Mouse (Mus musculus): Measurements from ENCODE around the gene Armc2.

Gene Armc2

DNA sequence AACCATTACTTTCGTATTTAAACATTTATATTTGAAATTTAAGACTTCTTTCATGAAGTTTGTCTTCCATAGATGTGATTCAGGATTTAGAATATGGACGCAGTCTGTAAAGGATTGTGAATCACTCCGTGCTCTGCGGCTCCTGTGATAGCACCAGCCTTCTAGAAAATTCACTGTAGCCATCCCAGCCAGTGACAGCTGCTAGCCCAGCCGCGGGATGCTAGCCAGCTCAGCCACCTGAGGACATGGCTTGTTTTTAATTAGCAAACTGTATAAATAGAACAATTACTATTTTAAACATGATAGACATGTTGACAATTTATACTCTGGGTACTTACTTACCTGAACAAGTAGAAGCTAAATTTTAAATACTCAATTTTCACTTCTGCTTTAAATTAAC is 116.4 kb downstream of the Armc2 start:
- peaks cover 28% of the 10 kb centered on the region for H3K36me3 ChIP-seq (ENCODE audit: insufficient read depth, low read length)

GRCm38 (mm10) chr10:41901456-41901855 is 116.8 kb downstream of the Armc2 start:
- H3K36me3 ChIP-seq (ENCODE audit: insufficient read depth, low read length), result peaks cover 25% of the 10 kb centered on the region

More for the DNA sequence above, 116.4 kb downstream of the Armc2 start:
- H3K9me3 ChIP-seq (ENCODE audit: low read length), result no peaks in the 10 kb centered on the region
- no peaks in the 10 kb centered on the region for H3K4me1 ChIP-seq (replicated peaks; ENCODE audit: low read depth, low read length)
- H3K27me3 ChIP-seq (ENCODE audit: insufficient read depth, low read length), result no peaks in the 10 kb centered on the region
- TF ChIP-seq NANOG (IDR thresholded peaks at IDR 0.05; ENCODE audit: borderline replicate concordance, low read length), result no peak
- no peak for TF ChIP-seq POU5F1 (IDR thresholded peaks at IDR 0.05; ENCODE audit: borderline replicate concordance, low read length)
- TF ChIP-seq CTCF (conservative IDR thresholded peaks at IDR 0.05; ENCODE audit: low read length), result no peak
- H3K4me3 ChIP-seq (replicated peaks; ENCODE audit: low read length), result no peak overlapping the region

DNA sequence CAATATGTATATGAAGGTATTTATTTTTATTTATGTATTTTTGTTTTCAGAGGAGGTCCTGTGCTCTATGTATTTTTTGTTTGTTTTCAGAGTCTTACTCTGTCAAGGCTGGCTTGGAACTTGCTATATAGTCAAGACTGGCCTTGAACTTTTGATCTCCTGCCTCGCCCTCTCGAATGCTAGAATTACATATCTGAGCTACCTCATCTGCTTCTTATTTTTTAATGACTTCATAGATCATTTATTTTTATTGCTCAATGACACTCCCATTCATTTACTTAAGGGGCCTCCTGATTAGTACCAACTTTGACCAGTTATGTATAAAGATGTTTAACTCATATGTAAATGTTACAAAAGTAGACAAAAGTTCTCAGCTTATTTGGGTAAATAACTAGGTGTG is 121.4 kb downstream of the Armc2 start:
- Histone ChIP-seq H3K4me1 (replicated peaks; ENCODE audit: low read depth, low read length) (no peaks in the 10 kb centered on the region), H3K9me3 (ENCODE audit: low read length) (no peaks in the 10 kb centered on the region), H3K36me3 (ENCODE audit: insufficient read depth, low read length) (peaks cover 7% of the 10 kb centered on the region), H3K4me3 (replicated peaks; ENCODE audit: low read length) (no peak overlapping the region), H3K27me3 (ENCODE audit: insufficient read depth, low read length) (no peaks in the 10 kb centered on the region)
- TF ChIP-seq POU5F1 (IDR thresholded peaks at IDR 0.05; ENCODE audit: borderline replicate concordance, low read length) (no peak), NANOG (IDR thresholded peaks at IDR 0.05; ENCODE audit: borderline replicate concordance, low read length) (no peak), CTCF (conservative IDR thresholded peaks at IDR 0.05; ENCODE audit: low read length) (no peak)

More at GRCm38 (mm10) chr10:41901456-41901855, 116.8 kb downstream of the Armc2 start:
- TF ChIP-seq NANOG (IDR thresholded peaks at IDR 0.05; ENCODE audit: borderline replicate concordance, low read length), result no peak
- Histone ChIP-seq H3K9me3 (ENCODE audit: low read length) (no peaks in the 10 kb centered on the region), H3K4me3 (replicated peaks; ENCODE audit: low read length) (no peak overlapping the region), H3K27me3 (ENCODE audit: insufficient read depth, low read length) (no peaks in the 10 kb centered on the region), H3K4me1 (replicated peaks; ENCODE audit: low read depth, low read length) (no peaks in the 10 kb centered on the region)

GRCm38 (mm10) chr10:41896425-41896824 is 121.8 kb downstream of the Armc2 start:
- TF ChIP-seq POU5F1 (IDR thresholded peaks at IDR 0.05; ENCODE audit: borderline replicate concordance, low read length) (no peak), CTCF (conservative IDR thresholded peaks at IDR 0.05; ENCODE audit: low read length) (no peak), NANOG (IDR thresholded peaks at IDR 0.05; ENCODE audit: borderline replicate concordance, low read length) (no peak)
- Histone ChIP-seq H3K4me3 (replicated peaks; ENCODE audit: low read length) (no peak overlapping the region), H3K36me3 (ENCODE audit: insufficient read depth, low read length) (peaks cover 7% of the 10 kb centered on the region), H3K9me3 (ENCODE audit: low read length) (no peaks in the 10 kb centered on the region), H3K27me3 (ENCODE audit: insufficient read depth, low read length) (no peaks in the 10 kb centered on the region), H3K4me1 (replicated peaks; ENCODE audit: low read depth, low read length) (no peaks in the 10 kb centered on the region)

- no peak overlapping the region for H3K4me3 ChIP-seq (replicated peaks; ENCODE audit: low read length)
- H3K27me3 ChIP-seq (ENCODE audit: insufficient read depth, low read length), result peaks cover under 1% of the 10 kb centered on the region
- H3K36me3 ChIP-seq (ENCODE audit: insufficient read depth, low read length), result peaks cover 7% of the 10 kb centered on the region
- TF ChIP-seq CTCF (conservative IDR thresholded peaks at IDR 0.05; ENCODE audit: low read length), result no peak
- TF ChIP-seq NANOG (IDR thresholded peaks at IDR 0.05; ENCODE audit: borderline replicate concordance, low read length), result no peak
- no peak for TF ChIP-seq POU5F1 (IDR thresholded peaks at IDR 0.05; ENCODE audit: borderline replicate concordance, low read length)
- H3K4me1 ChIP-seq (replicated peaks; ENCODE audit: low read depth, low read length), result no peaks in the 10 kb centered on the region
- no peaks in the 10 kb centered on the region for H3K9me3 ChIP-seq (ENCODE audit: low read length)
Observed at GRCm38 (mm10) chr10:41893433-41894411, 124.5 kb downstream of the Armc2 start.

DNA sequence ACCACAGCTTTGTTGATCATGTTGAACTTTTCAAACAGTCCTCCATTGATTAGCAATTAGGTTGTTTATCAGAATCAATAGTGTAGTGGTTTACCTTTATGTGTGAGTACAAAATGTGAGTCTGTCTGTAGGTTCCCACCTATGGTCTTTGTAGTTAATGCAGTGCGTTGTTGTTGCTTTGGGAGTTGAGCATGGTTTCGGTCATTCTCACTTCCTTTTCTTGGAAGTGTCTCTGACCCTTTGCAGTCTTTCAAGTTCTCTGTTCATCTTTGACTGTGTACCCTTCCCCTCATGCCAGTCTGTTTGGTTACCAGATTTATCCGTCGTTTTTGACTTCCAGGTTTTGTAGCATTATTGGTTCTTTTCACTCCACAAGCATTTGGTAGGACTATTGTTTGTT is 126.9 kb downstream of the Armc2 start:
- Histone ChIP-seq H3K27me3 (ENCODE audit: insufficient read depth, low read length) (peaks cover 6% of the 10 kb centered on the region), H3K4me3 (replicated peaks; ENCODE audit: low read length) (no peak overlapping the region)

DNA sequence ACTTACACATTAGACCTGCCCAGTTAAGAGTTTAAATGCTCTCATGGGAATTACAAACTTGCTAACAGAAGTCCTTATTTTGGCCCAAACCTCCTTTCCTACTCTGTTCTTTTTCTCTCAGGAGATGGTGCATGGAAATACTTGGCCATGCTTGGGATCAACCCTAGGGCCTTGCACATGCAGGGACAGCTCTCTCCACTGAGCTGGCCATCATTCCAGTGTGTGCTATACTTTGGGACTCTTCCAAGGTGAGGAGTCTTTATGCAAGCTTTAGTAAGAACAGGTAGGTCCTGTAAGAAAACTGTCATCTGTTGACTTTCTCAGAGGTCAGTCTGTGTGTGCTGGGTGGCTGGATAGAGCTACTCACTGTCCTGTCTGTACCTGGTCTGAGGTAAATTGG is 127.7 kb downstream of the Armc2 start:
- Histone ChIP-seq H3K27me3 (ENCODE audit: insufficient read depth, low read length) (peaks cover 6% of the 10 kb centered on the region), H3K36me3 (ENCODE audit: insufficient read depth, low read length) (no peaks in the 10 kb centered on the region), H3K9me3 (ENCODE audit: low read length) (no peaks in the 10 kb centered on the region), H3K4me1 (replicated peaks; ENCODE audit: low read depth, low read length) (peaks cover 7% of the 10 kb centered on the region), H3K4me3 (replicated peaks; ENCODE audit: low read length) (no peak overlapping the region)
- TF ChIP-seq POU5F1 (IDR thresholded peaks at IDR 0.05; ENCODE audit: borderline replicate concordance, low read length) (no peak), NANOG (IDR thresholded peaks at IDR 0.05; ENCODE audit: borderline replicate concordance, low read length) (no peak), CTCF (conservative IDR thresholded peaks at IDR 0.05; ENCODE audit: low read length) (no peak)

More for the DNA sequence above, 126.9 kb downstream of the Armc2 start:
- TF ChIP-seq CTCF (conservative IDR thresholded peaks at IDR 0.05; ENCODE audit: low read length) (no peak), NANOG (IDR thresholded peaks at IDR 0.05; ENCODE audit: borderline replicate concordance, low read length) (no peak), POU5F1 (IDR thresholded peaks at IDR 0.05; ENCODE audit: borderline replicate concordance, low read length) (no peak)
- Histone ChIP-seq H3K36me3 (ENCODE audit: insufficient read depth, low read length) (no peaks in the 10 kb centered on the region), H3K4me1 (replicated peaks; ENCODE audit: low read depth, low read length) (peaks cover 7% of the 10 kb centered on the region), H3K9me3 (ENCODE audit: low read length) (no peaks in the 10 kb centered on the region)

DNA sequence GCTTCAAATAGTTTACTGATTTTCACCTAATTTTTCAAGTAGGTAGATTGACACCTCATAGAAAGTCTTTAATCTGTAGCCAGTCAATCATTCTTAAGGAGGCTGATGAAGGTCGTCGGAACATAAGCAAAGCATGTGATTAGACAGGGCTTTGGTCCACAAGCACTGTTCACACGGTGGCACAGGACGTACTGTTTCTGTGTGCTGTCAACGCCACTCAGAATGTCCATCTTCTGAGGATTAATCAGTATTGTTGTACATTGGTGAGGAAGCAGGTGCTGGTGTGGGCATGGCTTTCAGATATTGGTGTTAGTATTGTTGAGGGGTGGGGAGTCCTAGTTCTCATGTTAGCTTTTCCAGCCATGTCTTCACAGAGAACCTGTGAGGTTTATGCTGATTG is 128.7 kb downstream of the Armc2 start:
- H3K4me3 ChIP-seq (replicated peaks; ENCODE audit: low read length), result no peak overlapping the region
- H3K9me3 ChIP-seq (ENCODE audit: low read length), result no peaks in the 10 kb centered on the region
- no peak for TF ChIP-seq NANOG (IDR thresholded peaks at IDR 0.05; ENCODE audit: borderline replicate concordance, low read length)
- no peak for TF ChIP-seq POU5F1 (IDR thresholded peaks at IDR 0.05; ENCODE audit: borderline replicate concordance, low read length)
- no peak for TF ChIP-seq CTCF (conservative IDR thresholded peaks at IDR 0.05; ENCODE audit: low read length)
- H3K27me3 ChIP-seq (ENCODE audit: insufficient read depth, low read length), result peaks cover 6% of the 10 kb centered on the region
- H3K36me3 ChIP-seq (ENCODE audit: insufficient read depth, low read length), result no peaks in the 10 kb centered on the region
- H3K4me1 ChIP-seq (replicated peaks; ENCODE audit: low read depth, low read length), result peaks cover 10% of the 10 kb centered on the region
